Mouse (Mus musculus) embryo, embryonic 9.5 days (tissue): ENCODE results near the gene Usp10.

Experiments used
- DNase-seq: peaks from one replicate; pipeline ENCODE4 v3.0.0-alpha.2; 2017; ENCODE audit errors: extremely low spot score

Gene Usp10

DNA sequence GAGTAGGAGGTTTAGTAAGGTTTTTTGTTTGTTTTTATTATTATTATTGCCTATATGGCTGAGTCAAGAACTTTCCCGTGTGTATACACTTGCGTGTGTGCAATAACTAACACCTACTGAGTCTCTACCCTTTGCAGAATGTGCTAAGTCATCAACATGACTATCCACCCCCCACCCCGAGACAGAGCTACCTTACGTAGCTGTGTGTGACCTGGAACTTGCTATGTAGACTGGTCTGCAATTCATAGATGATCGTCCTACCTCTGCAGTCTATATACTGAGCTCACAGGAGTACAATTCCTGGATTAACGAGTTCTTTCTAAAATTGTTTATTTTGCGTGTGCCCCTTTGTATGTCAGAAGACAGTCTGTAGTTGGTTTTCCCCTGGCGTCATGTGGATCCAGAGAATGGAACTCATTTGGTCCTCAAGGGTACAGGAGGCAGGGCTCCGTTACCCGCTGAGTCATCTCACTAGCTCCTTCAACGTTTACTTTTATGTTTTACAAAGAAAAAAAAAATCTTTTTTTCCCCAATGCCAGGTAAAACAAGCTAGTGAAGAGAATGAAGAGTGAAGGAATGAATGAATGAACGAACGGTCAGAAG, at the start of gene Usp10:
Gene Usp10 (plus strand): TSS at position 417 of the 603 bp plus-strand sequence.
- DNase-seq: peak; percentile 18

DNA sequence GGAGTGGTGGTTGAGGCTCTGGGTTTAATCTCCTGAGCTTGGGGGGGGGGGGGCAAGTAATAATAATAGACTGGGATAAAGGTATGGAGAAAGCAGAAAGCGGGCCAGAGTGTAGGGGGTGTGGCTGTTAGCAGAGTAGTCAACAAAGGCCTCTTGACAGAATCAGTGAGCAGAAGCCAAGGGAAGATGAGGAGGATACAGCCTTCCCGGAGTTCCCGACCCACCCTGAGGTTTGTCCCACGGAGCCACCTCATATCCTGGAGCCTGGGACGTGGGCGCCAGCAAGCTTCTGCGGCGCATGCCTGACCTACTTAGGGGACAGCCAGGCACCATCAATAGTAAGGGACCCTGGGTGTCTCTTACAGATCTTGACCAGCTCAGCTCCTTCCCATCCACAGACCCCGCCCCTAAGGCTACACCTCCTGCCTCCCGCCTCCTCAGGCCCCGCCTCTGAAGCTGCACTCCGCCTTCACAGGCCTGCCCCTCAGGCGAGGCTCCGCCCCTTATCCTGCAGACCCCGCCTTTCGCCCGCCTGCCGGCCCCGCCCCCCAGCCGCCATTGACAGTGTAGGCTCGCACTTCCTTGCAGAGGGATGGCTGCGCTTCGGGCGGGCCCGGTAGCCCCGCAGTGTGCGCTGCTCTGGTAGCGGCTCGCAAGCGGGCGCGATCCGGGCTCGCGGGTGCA, 48.3 kb upstream of the Usp10 start, which contains the start of gene Klhl36:
Gene Klhl36 (plus strand): TSS at position 561 of the 684 bp plus-strand sequence.
- peak; percentile 99 for DNase-seq

- no peak for DNase-seq
Observed at GRCm38 (mm10) chr8:119862390-119862734, 47.8 kb upstream of the Usp10 start.

- DNase-seq: no peak
Observed at GRCm38 (mm10) chr8:119862749-119863148, 47.4 kb upstream of the Usp10 start.

DNA sequence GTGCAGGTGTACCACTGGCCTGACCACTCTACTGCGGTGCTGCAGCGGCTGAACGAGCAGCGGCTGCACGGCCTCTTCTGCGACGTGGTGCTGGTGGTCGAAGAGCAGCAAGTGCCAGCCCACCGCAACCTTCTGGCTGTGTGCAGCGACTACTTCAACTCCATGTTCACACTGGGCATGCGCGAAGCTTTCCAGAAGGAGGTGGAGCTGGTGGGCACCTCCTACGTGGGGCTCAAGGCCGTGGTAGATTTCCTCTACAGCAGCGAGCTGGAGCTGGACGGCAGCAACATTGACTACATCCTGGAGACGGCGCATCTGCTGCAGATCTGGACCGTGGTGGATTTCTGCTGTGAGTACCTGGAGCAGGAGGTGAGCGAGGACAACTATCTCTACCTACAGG, 40.5 kb upstream of the Usp10 start:
- no peak for DNase-seq

DNA sequence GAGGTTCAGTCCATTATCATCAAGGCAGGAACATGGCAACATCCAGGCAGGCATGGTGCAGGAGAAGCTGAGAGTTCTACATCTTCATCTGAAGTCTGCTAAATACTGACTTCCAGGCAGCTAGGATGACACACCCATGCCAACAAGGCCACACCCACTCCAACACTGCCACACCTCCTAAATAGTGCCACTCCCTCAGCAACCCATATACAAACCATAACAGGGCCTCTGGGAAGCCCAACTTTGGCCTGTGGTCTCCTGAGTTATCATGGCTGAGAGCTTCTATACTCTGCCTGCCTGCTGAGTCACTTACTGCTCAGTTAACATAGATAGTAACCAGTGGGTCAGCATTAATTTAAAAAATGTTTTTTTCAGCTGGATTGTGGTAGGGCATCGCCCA, 37.0 kb upstream of the Usp10 start:
- no peak for DNase-seq

- DNase-seq: no peak
Observed at GRCm38 (mm10) chr8:119881301-119881700, 28.9 kb upstream of the Usp10 start.

DNA sequence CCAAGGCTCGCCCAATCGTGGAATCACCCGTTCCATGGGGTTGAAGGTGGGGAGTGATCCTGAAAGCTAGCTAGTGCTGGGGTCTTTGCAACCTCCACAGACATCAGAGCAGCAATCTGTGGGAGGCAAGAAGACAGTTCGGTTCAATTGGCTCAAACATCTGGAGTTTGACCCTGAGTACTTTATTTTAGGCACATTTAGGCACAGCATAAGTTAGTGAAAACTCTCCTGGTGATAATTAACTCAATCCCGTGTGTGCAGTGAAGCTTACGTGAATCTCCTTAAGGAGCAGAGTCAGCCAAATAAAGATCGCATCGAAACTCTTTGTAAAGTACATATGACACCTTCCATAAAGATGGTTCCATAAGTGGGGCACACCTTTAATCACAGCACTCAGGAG, 28.2 kb upstream of the Usp10 start:
- no peak for DNase-seq

- DNase-seq: no peak
Observed at GRCm38 (mm10) chr8:119883281-119883680, 26.9 kb upstream of the Usp10 start.

GRCm38 (mm10) chr8:119885612-119886011, 24.5 kb upstream of the Usp10 start:
- DNase-seq: peak; percentile 12

DNA sequence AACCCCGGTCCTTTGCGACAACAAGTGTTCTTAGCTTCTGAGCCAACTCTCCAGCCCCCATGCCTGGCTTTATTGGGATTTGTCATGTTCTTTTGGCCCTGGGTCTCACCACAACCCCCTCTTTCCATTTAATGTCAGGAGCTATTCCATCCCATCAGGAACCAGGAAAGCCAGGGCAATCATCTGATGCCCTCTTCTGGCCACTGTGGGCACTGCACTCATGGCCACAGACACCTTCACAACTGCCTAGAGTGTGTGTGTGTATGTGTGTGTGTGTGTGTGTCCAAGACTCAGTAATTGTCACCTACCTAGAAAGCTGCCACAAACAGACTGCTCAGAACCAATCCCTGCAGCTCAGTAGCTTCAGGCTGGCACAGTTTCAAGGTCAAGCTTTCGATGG, 23.0 kb upstream of the Usp10 start:
- peak; percentile 49 for DNase-seq

DNA sequence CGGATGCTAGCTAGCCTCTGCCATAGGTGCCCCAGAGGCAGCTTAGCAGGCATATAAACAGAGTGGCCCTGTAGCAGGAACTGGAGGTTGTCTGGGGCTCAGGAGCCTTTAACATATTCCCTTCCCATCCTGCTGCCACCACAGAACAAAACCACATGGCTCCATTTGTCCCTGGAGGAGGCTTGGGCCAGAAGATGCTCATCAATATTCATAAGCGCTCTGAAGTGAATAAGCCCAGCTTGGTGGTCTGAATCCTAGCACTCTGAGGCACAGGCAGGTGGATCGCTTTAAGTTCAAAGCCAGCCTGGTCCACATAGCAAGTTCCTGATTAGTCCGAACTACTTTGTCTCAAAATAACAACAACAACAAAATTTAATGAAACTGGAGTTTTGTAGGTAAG, 22.1 kb upstream of the Usp10 start:
- no peak for DNase-seq

- no peak for DNase-seq
Observed at GRCm38 (mm10) chr8:119897069-119897468, 13.1 kb upstream of the Usp10 start.

GRCm38 (mm10) chr8:119897933-119898332, 12.2 kb upstream of the Usp10 start:
- no peak for DNase-seq

GRCm38 (mm10) chr8:119901349-119901748, 8.8 kb upstream of the Usp10 start:
- no peak for DNase-seq

DNA sequence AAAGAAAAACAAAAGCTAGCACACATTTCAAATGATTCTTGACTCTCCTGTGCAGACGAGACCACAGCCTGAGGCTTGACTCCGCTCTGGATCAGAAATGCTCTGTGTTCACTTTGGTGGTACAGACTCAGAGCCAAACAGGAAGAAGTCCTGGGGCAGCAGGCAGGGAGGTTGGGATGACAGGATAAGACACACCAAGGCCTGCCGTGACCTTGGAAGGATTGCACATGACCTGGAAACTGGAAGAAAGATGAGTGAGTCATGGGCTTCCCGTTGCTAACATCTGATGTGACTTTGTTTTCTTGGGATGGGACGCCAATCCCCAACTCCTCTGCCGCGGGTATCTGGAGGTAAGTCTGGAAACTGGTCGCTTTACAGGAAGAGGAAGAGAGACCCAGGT, 8.2 kb upstream of the Usp10 start:
- no peak for DNase-seq

GRCm38 (mm10) chr8:119904323-119904911, 5.7 kb upstream of the Usp10 start:
- no peak for DNase-seq

DNA sequence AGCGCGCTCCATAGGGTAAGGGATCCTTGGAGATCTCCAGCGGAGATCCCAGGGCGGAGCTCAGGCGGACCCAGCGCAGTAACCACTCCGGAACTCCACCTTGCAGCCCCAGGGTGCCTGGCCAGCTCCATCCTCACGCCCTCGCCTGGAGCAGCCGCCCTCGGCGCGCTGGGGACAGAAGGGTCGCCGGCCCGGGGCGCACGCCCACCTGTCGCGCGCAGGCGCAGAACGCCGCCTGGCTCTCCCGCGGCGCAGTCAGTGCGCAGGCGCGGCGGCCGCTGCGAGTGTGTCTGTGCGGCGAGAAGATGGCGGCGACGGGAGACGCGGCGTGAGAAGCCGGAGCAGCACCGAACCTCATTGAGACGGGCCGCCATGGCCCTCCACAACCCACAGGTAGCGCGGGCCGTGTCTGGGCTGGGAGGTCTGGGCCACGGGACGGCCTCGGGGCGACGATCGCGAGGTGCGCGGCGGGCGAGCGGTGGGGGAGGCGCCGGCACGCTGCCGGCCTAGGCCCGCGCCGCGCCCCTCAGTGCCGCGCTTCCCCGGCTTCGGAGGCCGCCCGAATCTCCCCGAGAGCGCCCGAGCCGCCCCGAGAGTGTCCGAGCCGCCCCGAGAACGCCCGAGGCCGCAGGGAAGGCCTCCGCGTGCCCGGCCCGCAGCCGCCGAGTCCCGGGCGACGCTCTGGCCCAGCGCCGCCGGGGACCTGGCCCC, 542 bp downstream of the Usp10 start, which contains the start of gene Gm20388:
Gene Gm20388 (plus strand): TSS at position 295 of the 711 bp plus-strand sequence.
- peak; percentile 92 for DNase-seq

GRCm38 (mm10) chr8:119911258-119911962, 1.2 kb downstream of the Usp10 start:
- no peak for DNase-seq

- no peak for DNase-seq
Observed at GRCm38 (mm10) chr8:119912643-119913042, 2.5 kb downstream of the Usp10 start.

DNA sequence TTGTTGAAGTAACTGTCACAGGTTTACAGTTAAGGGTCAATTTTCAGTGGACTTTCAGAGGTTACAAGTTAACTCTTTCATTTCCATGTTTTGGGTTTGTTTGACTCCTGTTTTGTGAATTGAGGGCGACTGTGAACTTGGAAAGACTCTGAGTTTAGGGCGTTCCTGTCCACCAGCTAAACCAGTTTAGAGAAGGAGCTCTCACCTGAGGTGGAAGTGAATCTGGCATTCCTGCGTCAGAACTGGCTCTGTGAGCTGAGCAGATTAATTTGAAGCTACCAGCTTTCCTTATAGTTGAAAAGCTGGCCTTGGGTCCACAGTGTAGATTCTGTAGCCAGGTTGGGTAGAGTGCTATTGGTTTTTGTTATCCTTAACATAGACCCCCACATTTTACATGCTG, 3.0 kb downstream of the Usp10 start:
- no peak for DNase-seq

DNA sequence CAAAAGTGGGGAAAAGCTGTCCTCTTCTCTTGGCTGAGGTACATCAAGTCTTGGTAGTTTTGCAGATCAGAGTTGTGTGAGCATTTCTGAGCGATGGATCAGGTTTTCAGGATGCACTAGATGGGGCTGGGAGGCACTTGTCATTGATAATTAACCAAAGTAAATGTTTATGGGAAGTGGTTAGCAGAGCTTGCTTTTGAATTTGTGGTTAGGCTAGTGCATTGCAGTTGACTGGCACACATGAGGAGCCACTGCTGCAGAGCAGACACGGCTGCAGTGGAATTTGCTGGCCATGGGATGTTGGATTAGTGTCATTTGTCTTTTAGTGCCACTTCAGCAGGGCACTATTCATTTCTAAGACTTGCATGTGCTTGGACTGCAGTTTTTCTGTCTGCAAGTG, 4.0 kb downstream of the Usp10 start:
- no peak for DNase-seq
